Mouse (Mus musculus) embryonic facial prominence, embryonic 10.5 days (tissue): ENCODE results near the gene Rtl4. TPM values are rescaled to one million over a fixed set of nuclear protein-coding genes. Genes with fewer than 3 reads are reported as not detected.
A peak's percentile ranks its signal among the peaks of the same experiment; 100 is the strongest.

ENCODE experiments used
- DNase-seq: peaks from one replicate; pipeline ENCODE4 v3.0.0-alpha.2; 2017; ENCODE audit warnings: low spot score
- H3K27ac ChIP-seq: fragments of 300-500 bp; sonication (generic); replicated peaks from 2 replicates; pipeline ENCODE4 v1.5.1; 2016; ENCODE audit warnings: mild to moderate bottlenecking
- H3K27me3 ChIP-seq: fragments of 300-500 bp; sonication (generic); replicated peaks from 2 replicates; pipeline ENCODE4 v1.6.1; 2016; ENCODE audit warnings: low read depth, mild to moderate bottlenecking; ENCODE audit not compliant: poor library complexity, severe bottlenecking
- H3K36me3 ChIP-seq: fragments of 300-500 bp; sonication (generic); replicated peaks from 2 replicates; pipeline ENCODE4 v1.6.1; 2016; ENCODE audit warnings: mild to moderate bottlenecking, moderate library complexity
- H3K4me1 ChIP-seq: fragments of 300-500 bp; sonication (generic); 2 replicates; pipeline ENCODE4 v1.6.1; 2016
- H3K4me3 ChIP-seq: fragments of 300-500 bp; sonication (generic); 2 replicates; pipeline ENCODE4 v1.5.1; 2016; ENCODE audit warnings: mild to moderate bottlenecking, moderate library complexity
- H3K9me3 ChIP-seq: fragments of 300-500 bp; sonication (generic); 2 replicates; pipeline ENCODE4 v1.6.1; 2016; ENCODE audit warnings: mild to moderate bottlenecking
- WGBS: fragments of 180-500 bp; shearing (Covaris S2); methylation state at CpG from one replicate; pipeline ENCODE4 v1.1.7; 2016; 5-methylcytosine and 5-hydroxymethylcytosine counted together
- polyA plus RNA-seq: library from polyadenylated mRNA; unstranded; fragments of >200 nt; fragmentation: Nextera tagmentation; extraction: Ambion mirVana; gene quantifications from 2 replicates; pipeline ENCODE4 v1.2.1, GENCODE M21; 2016

The Rtl4 gene
- polyA plus RNA-seq: 0.15 and 0.33 TPM in 2 replicates

- Histone ChIP-seq H3K9me3 (no peaks in the 10 kb centered on the region), H3K27ac (peak within 1 kb of the TSS; percentile 24; the same call in 1 of the 2 replicates), H3K27me3 (peaks cover 81% of the 10 kb centered on the region), H3K36me3 (no peaks in the 10 kb centered on the region), H3K4me3 (peak within 1 kb of the TSS; percentile 58), H3K4me1 (peaks cover 6% of the 10 kb centered on the region)
- WGBS: 18% methylated on average over 24 of the region's 31 CpGs
- peak; percentile 47 for DNase-seq
Measured at GRCm38 (mm10) chrX:144688207-144689118, at the start of gene Rtl4. Gene Rtl4 (plus strand): TSS chrX:144688907.

DNA sequence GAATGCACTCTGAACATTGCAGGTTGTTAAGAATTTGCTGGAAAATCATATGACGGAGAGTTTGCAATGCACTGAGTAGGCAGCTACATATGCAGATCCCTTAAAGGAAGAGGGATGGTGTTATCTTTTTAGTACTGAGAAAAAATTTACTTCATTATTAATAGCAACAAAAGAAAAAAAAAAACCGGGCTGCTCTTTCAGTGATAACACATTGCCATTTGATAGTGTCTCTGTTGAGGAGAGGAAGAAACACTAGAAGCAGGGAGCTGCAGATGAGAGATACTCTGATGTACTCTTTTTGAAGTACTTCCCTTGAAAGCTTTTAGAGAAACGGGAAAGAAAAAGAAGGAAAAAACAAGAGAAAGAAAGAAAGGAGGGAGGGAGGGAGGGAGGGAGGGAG, 44.0 kb upstream of the Rtl4 start:
- H3K36me3 ChIP-seq: no peaks in the 10 kb centered on the region
- no peaks in the 10 kb centered on the region for H3K27me3 ChIP-seq
- H3K4me3 ChIP-seq: no peak overlapping the region
- H3K9me3 ChIP-seq: no peaks in the 10 kb centered on the region
- WGBS: 62% methylated on average over 3 of the region's 3 CpGs
- no peak for DNase-seq
- no peak overlapping the region for H3K27ac ChIP-seq
- H3K4me1 ChIP-seq: no peaks in the 10 kb centered on the region

DNA sequence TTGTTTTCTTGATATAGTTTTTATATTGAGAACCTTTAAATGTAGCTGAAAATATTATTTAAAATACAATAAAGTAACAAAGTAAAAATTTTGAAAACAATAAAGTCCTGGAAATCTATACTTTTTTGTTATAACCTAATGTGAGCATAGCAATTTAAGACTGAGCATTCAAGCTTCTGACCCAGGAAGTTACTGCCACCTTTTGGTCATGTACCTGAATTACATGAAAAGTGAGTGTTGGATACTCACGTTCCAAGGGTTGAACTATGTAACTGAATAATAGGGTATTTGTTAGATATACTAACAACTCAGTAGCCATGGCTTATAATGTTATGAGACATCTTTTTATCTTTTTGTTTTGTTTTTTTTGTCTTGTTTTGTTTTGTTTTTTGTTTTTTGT, 43.3 kb upstream of the Rtl4 start:
- no peaks in the 10 kb centered on the region for H3K36me3 ChIP-seq
- no peak overlapping the region for H3K27ac ChIP-seq
- DNase-seq: no peak
- no peaks in the 10 kb centered on the region for H3K27me3 ChIP-seq
- H3K9me3 ChIP-seq: no peaks in the 10 kb centered on the region
- 34% methylated on average over 1 of the region's 1 CpGs for WGBS
- H3K4me1 ChIP-seq: no peaks in the 10 kb centered on the region
- H3K4me3 ChIP-seq: no peak overlapping the region

GRCm38 (mm10) chrX:144652196-144652595, 36.5 kb upstream of the Rtl4 start:
- no peaks in the 10 kb centered on the region for H3K9me3 ChIP-seq
- WGBS: 86% methylated on average over 2 of the region's 2 CpGs

DNA sequence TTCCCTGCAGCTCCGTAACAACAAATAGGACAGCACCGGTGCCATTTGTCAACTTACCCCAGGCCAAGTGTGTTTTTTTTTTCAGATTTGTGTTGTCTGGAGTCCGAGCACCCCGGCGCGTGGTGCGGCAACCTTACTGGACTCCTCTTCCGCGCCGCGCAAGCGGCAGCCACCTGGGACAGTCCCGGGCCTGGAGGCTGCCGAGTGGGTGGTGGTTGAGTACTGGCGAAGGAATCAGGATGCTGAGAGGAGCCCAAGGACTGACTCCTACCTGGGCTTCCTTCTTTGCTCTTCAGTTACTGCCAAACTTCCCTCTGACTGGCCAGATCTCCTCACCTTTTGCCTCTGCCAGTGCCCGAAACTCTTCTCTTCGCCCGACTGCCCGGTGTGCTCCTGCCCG, 965 bp upstream of the Rtl4 start:
- DNase-seq: no peak
- H3K9me3 ChIP-seq: no peaks in the 10 kb centered on the region
- H3K27ac ChIP-seq: no peak overlapping the region
- peaks cover 6% of the 10 kb centered on the region for H3K4me1 ChIP-seq
- WGBS: 21% methylated on average over 20 of the region's 20 CpGs
- H3K4me3 ChIP-seq: peak overlapping the region; percentile 58
- H3K36me3 ChIP-seq: no peaks in the 10 kb centered on the region
- peaks cover 81% of the 10 kb centered on the region for H3K27me3 ChIP-seq

More at GRCm38 (mm10) chrX:144652196-144652595, 36.5 kb upstream of the Rtl4 start:
- H3K27me3 ChIP-seq: peaks cover 10% of the 10 kb centered on the region; the same call in 1 of the 2 replicates
- H3K36me3 ChIP-seq: no peaks in the 10 kb centered on the region
- no peaks in the 10 kb centered on the region for H3K4me1 ChIP-seq
- H3K4me3 ChIP-seq: no peak overlapping the region
- H3K27ac ChIP-seq: no peak overlapping the region
- DNase-seq: no peak

DNA sequence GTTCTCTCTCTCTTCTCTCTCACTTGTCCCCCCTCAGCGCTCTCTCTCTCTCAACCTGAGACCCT, 733 bp upstream of the Rtl4 start, which contains the start of gene Trpc5:
Gene Trpc5, minus strand, starts transcription at position 39 of the 65 bp plus-strand sequence.
- Histone ChIP-seq H3K9me3 (no peaks in the 10 kb centered on the region), H3K36me3 (no peaks in the 10 kb centered on the region), H3K4me1 (peaks cover 6% of the 10 kb centered on the region), H3K4me3 (peak within 1 kb of the TSS; percentile 58), H3K27me3 (peaks cover 81% of the 10 kb centered on the region), H3K27ac (peak within 1 kb of the TSS; percentile 24; the same call in 1 of the 2 replicates)
- peak; percentile 14 for DNase-seq
- WGBS: 25% methylated on average over 1 of the region's 1 CpGs

GRCm38 (mm10) chrX:144689119-144689858, 582 bp downstream of the Rtl4 start:
- Histone ChIP-seq H3K36me3 (no peaks in the 10 kb centered on the region), H3K4me1 (peaks cover 6% of the 10 kb centered on the region), H3K4me3 (peak overlapping the region; percentile 58), H3K27ac (peak overlapping the region; percentile 24; the same call in 1 of the 2 replicates), H3K27me3 (peaks cover 75% of the 10 kb centered on the region), H3K9me3 (no peaks in the 10 kb centered on the region)
- no peak for DNase-seq
- WGBS: 14% methylated on average over 21 of the region's 21 CpGs

DNA sequence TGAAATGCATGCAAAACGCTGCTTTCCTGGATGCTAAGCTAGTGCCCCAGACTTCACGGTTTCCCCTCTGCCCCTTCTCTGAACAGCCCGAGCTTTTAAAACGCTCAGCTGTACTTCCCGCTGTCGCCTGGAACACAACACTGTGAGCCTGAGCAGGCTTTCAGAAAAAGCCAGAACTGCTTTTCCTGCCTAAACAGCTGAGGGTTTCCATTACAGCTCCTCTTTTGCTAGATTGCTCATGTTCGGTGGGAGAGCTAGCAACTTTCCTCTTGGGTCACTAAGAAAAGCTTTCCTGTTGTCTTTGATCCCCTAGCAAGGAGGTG, 1.1 kb downstream of the Rtl4 start:
- H3K4me3 ChIP-seq: peak overlapping the region; percentile 58
- peaks cover 6% of the 10 kb centered on the region for H3K4me1 ChIP-seq
- peaks cover 70% of the 10 kb centered on the region for H3K27me3 ChIP-seq
- WGBS: 19% methylated on average over 7 of the region's 7 CpGs
- peak; percentile 19 for DNase-seq
- no peaks in the 10 kb centered on the region for H3K9me3 ChIP-seq
- no peak overlapping the region for H3K27ac ChIP-seq
- no peaks in the 10 kb centered on the region for H3K36me3 ChIP-seq

GRCm38 (mm10) chrX:144716330-144716729, 27.6 kb downstream of the Rtl4 start:
- no peaks in the 10 kb centered on the region for H3K4me1 ChIP-seq
- no peak for DNase-seq
- WGBS: 91% methylated on average over 1 of the region's 1 CpGs
- H3K27me3 ChIP-seq: no peaks in the 10 kb centered on the region
- H3K36me3 ChIP-seq: no peaks in the 10 kb centered on the region
- H3K27ac ChIP-seq: no peak overlapping the region
- H3K9me3 ChIP-seq: no peaks in the 10 kb centered on the region
- H3K4me3 ChIP-seq: no peak overlapping the region

DNA sequence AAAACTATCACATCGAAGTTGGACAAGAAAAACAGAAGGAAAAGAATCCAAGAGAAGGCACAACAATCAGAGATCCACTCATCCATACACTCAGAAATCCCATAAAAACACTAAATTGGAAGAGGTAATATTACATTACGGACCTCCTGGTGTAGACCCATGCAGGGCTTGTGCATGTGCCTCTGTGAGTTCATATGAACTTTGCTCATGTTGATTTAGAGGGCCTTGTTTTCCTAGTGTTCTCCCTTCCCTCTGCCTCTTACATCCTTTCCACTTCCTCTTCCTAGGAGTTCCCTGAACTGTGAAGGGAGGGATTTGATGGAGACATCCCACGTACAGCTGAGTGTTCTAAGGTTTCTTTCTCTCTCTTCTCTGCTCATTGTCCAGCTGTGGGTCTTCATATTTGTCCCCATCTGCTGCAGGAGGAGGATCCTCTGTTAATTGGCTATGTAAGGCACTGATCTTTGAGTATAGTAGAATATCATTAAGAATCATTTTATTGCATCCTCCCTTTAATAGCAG, 58.9 kb downstream of the Rtl4 start:
- 70% methylated on average over 3 of the region's 3 CpGs for WGBS
- H3K27me3 ChIP-seq: peaks cover 6% of the 10 kb centered on the region; the same call in 1 of the 2 replicates
- no peak overlapping the region for H3K27ac ChIP-seq
- no peak for DNase-seq
- H3K36me3 ChIP-seq: no peaks in the 10 kb centered on the region
- H3K4me3 ChIP-seq: no peak overlapping the region
- no peaks in the 10 kb centered on the region for H3K9me3 ChIP-seq
- H3K4me1 ChIP-seq: no peaks in the 10 kb centered on the region

GRCm38 (mm10) chrX:144986980-144987379, 298.3 kb downstream of the Rtl4 start:
- Histone ChIP-seq H3K4me1 (no peaks in the 10 kb centered on the region), H3K9me3 (no peaks in the 10 kb centered on the region), H3K27me3 (peaks cover 8% of the 10 kb centered on the region), H3K36me3 (no peaks in the 10 kb centered on the region), H3K27ac (no peak overlapping the region), H3K4me3 (no peak overlapping the region)
- DNase-seq: no peak
- 70% methylated on average over 2 of the region's 2 CpGs for WGBS

DNA sequence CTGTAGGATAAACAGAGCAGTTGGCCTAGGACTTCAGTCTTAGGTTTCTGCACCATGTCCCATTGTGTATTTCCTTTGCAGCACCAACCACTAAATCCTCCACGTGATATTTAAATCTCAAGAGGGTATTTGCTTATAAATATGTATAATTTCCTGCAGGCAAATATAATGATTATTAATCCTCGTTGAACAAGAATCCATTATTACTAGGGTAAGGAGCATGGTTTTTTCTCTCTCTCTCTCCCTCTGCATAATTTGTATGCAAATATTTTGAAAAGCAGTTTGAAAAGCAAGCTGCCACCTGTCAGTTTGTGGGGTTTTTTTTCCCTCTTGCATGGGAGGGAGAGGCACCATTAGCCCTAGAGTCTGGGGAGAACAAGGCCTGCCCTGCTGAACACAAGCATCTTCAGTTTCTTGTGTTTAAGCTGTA, 376.8 kb downstream of the Rtl4 start:
- WGBS: 67% methylated on average over 2 of the region's 2 CpGs
- no peak overlapping the region for H3K27ac ChIP-seq

DNA sequence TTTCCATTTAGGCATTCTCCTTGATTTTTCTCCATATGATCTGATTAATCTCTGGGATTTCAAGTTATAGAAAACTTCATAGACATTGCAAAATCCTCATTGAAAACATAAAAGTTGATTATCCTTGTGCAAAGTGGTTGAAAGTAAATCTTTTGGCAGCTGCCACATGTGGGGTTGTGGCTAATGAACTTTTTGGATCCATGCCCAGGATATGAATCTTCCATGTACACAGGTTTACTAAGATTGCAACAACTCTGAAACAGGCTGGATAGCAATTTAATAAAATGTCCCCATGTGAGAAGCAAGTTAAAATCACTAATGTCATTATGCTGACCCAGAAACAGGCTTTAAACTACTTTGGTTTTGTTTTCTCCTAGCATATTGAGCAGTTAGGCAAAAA, 401.1 kb downstream of the Rtl4 start:
- H3K36me3 ChIP-seq: no peaks in the 10 kb centered on the region
- no peak overlapping the region for H3K4me3 ChIP-seq
- no peak overlapping the region for H3K27ac ChIP-seq
- H3K27me3 ChIP-seq: 0 out of 2 replicates have a peak, but pooled peaks cover 9% of the 10 kb centered on the region
- no peaks in the 10 kb centered on the region for H3K9me3 ChIP-seq
- DNase-seq: no peak
- no peaks in the 10 kb centered on the region for H3K4me1 ChIP-seq

More for the DNA sequence above, 376.8 kb downstream of the Rtl4 start:
- Histone ChIP-seq H3K9me3 (no peaks in the 10 kb centered on the region), H3K27me3 (peaks cover 6% of the 10 kb centered on the region; the same call in 1 of the 2 replicates), H3K4me3 (no peak overlapping the region), H3K36me3 (no peaks in the 10 kb centered on the region), H3K4me1 (no peaks in the 10 kb centered on the region)
- no peak for DNase-seq
